Mouse (Mus musculus) liver, embryonic 12.5 days (tissue): ENCODE results near the gene Ptpa. TPM values are rescaled to one million over a fixed set of nuclear protein-coding genes. Genes with fewer than 3 reads are reported as not detected.
A peak's percentile ranks its signal among the peaks of the same experiment; 100 is the strongest.
"Not testable (repeated sequence)": the region's sequence is repeated elsewhere in the genome, so short reads cannot be mapped to it uniquely, and the experiment has no call there.

ENCODE experiments used
- ATAC-seq: fragments of 200-750 bp; cut with Nextera tagmentation; 2 replicates; pipeline ENCODE4 v1.8.0; 2017; ENCODE audit warnings: moderate number of reproducible peaks, mild to moderate bottlenecking, moderate library complexity
- H3K27ac ChIP-seq: fragments of 300-500 bp; sonication (generic); 2 replicates; pipeline ENCODE4 v1.5.1; 2016; ENCODE audit warnings: mild to moderate bottlenecking
- H3K27me3 ChIP-seq: fragments of 300-500 bp; sonication (generic); replicated peaks from 2 replicates; pipeline ENCODE4 v1.6.1; 2016; ENCODE audit warnings: mild to moderate bottlenecking, moderate library complexity
- H3K36me3 ChIP-seq: fragments of 300-500 bp; sonication (generic); 2 replicates; pipeline ENCODE4 v1.6.1; 2016; ENCODE audit warnings: mild to moderate bottlenecking, moderate library complexity
- H3K4me1 ChIP-seq: fragments of 300-500 bp; sonication (generic); 2 replicates; pipeline ENCODE4 v1.6.1; 2016
- H3K4me2 ChIP-seq: fragments of 300-500 bp; sonication (generic); 2 replicates; pipeline ENCODE4 v1.6.1; 2016; ENCODE audit warnings: mild to moderate bottlenecking, moderate library complexity
- H3K4me3 ChIP-seq: fragments of 300-500 bp; sonication (generic); 2 replicates; pipeline ENCODE4 v1.5.1; 2016; ENCODE audit warnings: mild to moderate bottlenecking, moderate library complexity
- H3K9ac ChIP-seq: fragments of 300-500 bp; sonication (generic); 2 replicates; pipeline ENCODE4 v1.6.1; 2016; ENCODE audit warnings: mild to moderate bottlenecking, moderate library complexity
- H3K9me3 ChIP-seq: fragments of 300-500 bp; sonication (generic); replicated peaks from 2 replicates; pipeline ENCODE4 v1.6.1; 2016; ENCODE audit warnings: mild to moderate bottlenecking, moderate library complexity
- WGBS: fragments of 180-500 bp; shearing (Covaris S2); methylation state at CpG from one replicate; pipeline ENCODE4 v1.1.7; 2016; ENCODE audit not compliant: insufficient replicate concordance; 5-methylcytosine and 5-hydroxymethylcytosine counted together
- polyA plus RNA-seq: library from polyadenylated mRNA; unstranded; fragments of >200 nt; fragmentation: Nextera tagmentation; extraction: Ambion mirVana; gene quantifications from 2 replicates; pipeline ENCODE4 v1.2.1, GENCODE M21; 2016

The Ptpa gene
- polyA plus RNA-seq, 1 experiment from 2014 or later, result 173 TPM

DNA sequence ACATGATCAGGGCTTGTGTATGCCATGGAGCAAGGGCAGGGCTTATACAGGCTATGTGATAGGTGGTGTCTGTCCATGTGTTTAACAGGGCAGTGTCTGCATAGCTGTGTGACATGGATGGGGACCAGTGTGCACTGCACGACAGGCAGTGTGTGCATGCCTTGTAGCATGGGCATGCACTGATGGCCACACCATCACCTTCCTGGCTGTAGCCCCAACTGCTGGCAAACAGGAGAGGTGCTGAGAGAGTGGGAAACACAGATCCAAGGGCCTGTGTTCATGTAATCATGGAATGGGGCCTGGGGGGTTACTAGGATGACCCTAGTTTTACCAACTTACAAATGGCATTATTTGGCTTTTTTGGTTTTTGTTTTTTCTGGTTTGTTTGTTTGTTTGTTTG, 12.0 kb upstream of the Ptpa start:
- Histone ChIP-seq H3K27ac (no peak overlapping the region), H3K9me3 (no peaks in the 10 kb centered on the region), H3K36me3 (peaks cover 98% of the 10 kb centered on the region), H3K9ac (no peak overlapping the region), H3K27me3 (no peaks in the 10 kb centered on the region), H3K4me3 (no peak overlapping the region), H3K4me2 (no peak overlapping the region), H3K4me1 (peaks cover 5% of the 10 kb centered on the region; the same call in 1 of the 2 replicates)
- ATAC-seq, result no peak
- 79% methylated on average over 1 of the region's 1 CpGs for WGBS

DNA sequence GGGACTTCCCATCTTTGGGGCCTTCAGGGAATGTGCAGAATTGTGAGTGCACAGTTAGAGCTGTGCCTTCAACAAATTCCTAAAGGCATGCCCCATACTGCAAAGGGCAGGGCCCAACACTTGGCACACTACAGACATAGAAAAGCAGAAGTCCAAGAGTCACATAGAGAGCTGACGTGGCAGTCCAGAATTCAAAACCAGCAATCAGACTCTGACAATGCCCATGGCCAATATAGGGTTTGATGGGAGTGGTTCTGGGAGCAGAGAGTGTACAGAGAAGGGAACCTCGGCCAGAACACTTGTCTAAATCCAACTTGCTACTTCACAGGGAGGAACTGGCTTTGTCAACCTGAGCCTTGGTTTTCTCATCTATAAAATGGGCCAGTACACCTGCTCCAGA, 8.6 kb upstream of the Ptpa start:
- Histone ChIP-seq H3K4me2 (no peak overlapping the region), H3K9me3 (no peaks in the 10 kb centered on the region), H3K27me3 (no peaks in the 10 kb centered on the region), H3K4me3 (no peak overlapping the region), H3K27ac (no peak overlapping the region), H3K9ac (no peak overlapping the region), H3K4me1 (peaks cover 12% of the 10 kb centered on the region; the same call in 1 of the 2 replicates), H3K36me3 (peaks cover 92% of the 10 kb centered on the region)
- ATAC-seq, result no peak
- WGBS, result 65% methylated on average over 2 of the region's 2 CpGs

DNA sequence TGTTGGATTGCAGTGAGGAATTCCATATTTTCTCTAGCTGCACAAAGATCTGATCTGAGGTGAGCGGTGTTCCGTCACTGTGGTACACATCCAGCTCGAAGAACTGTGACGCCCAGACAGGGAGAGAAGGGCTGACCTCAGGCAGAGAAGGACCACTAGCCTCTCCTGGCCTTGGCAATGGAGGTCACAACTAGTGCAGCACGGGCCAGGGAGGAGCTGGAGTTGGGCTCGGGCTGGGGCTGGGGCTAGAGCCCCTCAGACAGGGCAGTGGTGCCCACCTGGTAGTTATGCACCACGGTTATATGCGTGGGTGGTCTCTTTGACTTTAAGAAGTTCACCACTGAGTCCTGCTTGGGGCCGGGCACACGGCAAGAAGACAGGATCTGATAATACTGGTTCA, 8.1 kb upstream of the Ptpa start:
- Histone ChIP-seq H3K4me2 (no peak overlapping the region), H3K27ac (no peak overlapping the region), H3K4me3 (no peak overlapping the region), H3K9me3 (no peaks in the 10 kb centered on the region), H3K9ac (no peak overlapping the region), H3K36me3 (peaks cover 92% of the 10 kb centered on the region), H3K27me3 (no peaks in the 10 kb centered on the region), H3K4me1 (peaks cover 15% of the 10 kb centered on the region)
- 71% methylated on average over 10 of the region's 10 CpGs for WGBS
- ATAC-seq, result no peak

DNA sequence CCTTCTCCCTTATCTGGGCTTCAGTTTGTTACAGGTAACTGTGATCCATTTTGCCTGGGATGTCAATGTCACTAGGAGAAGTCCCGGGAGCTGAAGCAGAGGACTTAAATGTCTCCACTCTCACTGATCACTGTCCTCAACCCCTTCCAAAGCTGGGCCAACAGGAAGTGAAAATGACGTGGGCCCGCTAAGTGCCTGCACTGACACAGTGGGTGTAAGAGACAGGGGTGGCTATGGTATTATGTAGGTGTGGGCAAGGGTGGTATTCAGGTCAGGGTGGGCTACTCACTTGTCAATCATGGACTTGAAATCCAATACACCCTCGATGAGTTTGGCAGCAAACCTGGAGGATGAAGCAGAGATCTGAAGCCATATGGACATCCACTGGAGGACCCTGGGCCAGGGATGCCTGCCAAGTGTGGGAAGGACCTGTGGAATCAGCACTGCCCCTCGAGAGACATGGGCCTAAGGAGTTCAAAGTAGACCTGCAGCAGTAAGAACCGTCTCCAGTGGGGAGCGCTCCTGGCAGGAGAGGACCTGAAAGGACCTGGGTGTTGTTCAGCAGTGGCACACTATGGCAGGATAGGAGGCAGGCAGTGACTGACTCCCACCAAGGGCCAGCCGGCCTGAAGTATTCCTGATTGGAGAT, 7.3 kb upstream of the Ptpa start:
- no peak for ATAC-seq
- 67% methylated on average over 8 of the region's 8 CpGs for WGBS
- H3K36me3 ChIP-seq, result peaks cover 89% of the 10 kb centered on the region

DNA sequence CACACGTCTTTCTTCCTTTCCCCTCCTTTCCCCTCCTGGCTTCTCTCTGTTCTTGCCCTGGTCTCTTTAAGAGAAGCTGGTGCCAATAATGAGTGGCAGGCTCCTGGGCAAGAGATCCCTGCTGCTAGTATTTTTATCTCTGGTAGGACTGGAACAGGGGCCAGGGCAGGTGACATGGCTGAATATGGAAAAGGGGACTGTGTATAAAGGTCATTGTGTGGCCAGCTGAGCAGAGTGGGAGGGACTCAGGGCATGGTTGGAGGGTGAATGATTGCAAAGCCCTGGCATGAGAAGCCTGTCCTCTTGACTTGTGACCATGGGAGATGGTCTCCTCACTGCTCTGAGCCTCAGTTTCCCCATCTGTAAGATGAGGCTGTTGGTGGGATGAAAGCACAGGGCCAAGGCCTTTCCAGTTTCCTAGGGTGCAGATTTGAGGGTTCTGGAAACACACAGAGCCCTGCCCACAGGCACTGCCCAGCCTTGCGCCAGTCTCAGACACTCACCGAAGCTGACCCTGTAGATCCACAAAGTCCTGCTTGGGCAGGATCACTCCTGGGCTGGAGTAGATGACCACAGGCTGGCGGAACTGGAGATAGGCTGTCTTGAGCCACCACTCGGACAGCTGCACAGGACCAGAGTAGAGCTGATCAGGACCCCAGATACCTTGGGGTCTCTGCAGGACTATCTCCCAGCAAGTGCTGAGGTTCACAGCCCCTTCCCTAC, 6.2 kb upstream of the Ptpa start:
- Histone ChIP-seq H3K36me3 (peaks cover 81% of the 10 kb centered on the region), H3K4me2 (no peak overlapping the region), H3K27me3 (no peaks in the 10 kb centered on the region), H3K27ac (no peak overlapping the region), H3K9me3 (no peaks in the 10 kb centered on the region), H3K4me3 (no peak overlapping the region), H3K4me1 (peaks cover 34% of the 10 kb centered on the region), H3K9ac (no peak overlapping the region)
- ATAC-seq, result no peak
- 85% methylated on average over 5 of the region's 5 CpGs for WGBS

More for the DNA sequence above, 7.3 kb upstream of the Ptpa start:
- H3K4me2 ChIP-seq, result no peak overlapping the region
- no peak overlapping the region for H3K27ac ChIP-seq
- H3K4me1 ChIP-seq, result peaks cover 23% of the 10 kb centered on the region
- no peak overlapping the region for H3K9ac ChIP-seq
- no peaks in the 10 kb centered on the region for H3K9me3 ChIP-seq
- no peak overlapping the region for H3K4me3 ChIP-seq
- no peaks in the 10 kb centered on the region for H3K27me3 ChIP-seq

DNA sequence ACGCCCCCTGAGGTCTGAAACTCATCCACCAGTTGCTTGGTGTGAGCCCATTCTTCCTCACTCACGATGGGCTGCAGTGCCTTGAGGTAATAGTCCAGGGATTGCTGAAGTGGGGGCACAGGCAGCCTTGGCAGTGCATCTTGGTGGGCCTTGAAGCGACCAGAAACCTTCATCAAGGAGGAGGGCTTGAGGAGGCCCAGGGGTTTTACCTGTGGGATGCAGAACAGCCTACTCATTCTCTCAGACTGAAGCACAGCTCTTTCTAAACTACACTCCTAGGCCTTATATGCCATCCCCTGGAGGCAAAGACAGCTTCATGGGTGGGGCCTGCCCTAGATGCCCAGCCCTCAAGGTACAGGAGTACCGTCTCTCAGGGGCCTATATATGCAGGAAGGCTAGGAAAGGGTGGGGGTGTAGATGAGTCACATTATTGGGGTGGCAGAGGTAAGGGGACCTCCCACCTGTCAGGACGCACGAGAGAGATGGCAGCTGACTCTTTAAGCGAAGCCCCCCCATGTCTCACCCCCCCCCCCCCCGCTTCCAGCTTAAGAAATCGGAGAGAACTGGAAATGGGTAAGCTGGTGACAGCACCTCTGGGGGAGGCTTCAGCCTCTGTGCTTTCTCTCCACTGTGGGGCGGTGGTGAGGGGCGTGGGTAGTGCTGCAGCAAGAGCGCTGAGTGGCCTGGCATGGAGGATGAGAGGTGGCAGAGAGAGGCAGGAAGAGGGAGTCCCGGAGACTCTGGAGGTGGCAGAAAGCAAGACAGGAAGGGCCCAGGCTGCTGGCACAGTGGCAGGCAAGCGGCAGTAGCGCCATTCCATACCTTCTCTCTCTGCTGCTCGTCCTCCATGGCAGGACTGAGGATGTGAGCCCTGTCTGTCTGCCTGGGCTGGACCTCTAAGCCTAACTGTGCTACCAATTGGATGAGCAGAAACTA, 2.5 kb upstream of the Ptpa start:
- H3K36me3 ChIP-seq, result peaks cover 44% of the 10 kb centered on the region
- 80% methylated on average over 16 of the region's 16 CpGs for WGBS
- peaks cover 45% of the 10 kb centered on the region for H3K4me1 ChIP-seq
- H3K4me3 ChIP-seq, result peak overlapping the region; percentile 98; the same call in 1 of the 2 replicates
- no peaks in the 10 kb centered on the region for H3K27me3 ChIP-seq
- H3K9me3 ChIP-seq, result no peaks in the 10 kb centered on the region
- no peak overlapping the region for H3K27ac ChIP-seq
- no peak for ATAC-seq
- H3K4me2 ChIP-seq, result peak overlapping the region; percentile 93
- H3K9ac ChIP-seq, result no peak overlapping the region; the same call in 1 of the 2 replicates

DNA sequence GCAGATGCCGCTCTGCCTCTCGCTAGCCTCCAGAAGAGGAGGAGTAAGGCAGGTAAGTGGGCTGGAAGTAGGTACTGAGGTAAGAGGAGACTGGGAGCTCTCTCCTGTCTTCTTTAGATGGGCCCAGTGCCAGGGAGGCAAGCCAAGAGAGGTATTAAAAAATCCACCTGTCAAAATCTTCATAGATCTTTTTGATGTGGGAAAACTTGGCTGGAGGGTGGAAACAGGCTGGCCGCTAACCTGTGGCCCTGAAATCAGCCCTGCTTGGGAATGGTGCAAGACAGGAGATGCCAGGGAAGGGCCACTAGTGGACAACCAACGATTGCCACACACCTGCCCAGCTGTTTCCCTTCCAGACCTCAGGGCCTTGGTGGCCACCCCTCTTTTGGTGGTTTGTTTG, 1.7 kb upstream of the Ptpa start:
- Histone ChIP-seq H3K27ac (peak overlapping the region; percentile 97), H3K27me3 (no peaks in the 10 kb centered on the region), H3K4me1 (peaks cover 53% of the 10 kb centered on the region), H3K36me3 (peaks cover 40% of the 10 kb centered on the region), H3K4me3 (peak overlapping the region; percentile 98), H3K9ac (peak overlapping the region; percentile 100; the same call in 1 of the 2 replicates), H3K4me2 (peak overlapping the region; percentile 93), H3K9me3 (no peaks in the 10 kb centered on the region)
- WGBS, result 75% methylated on average over 4 of the region's 4 CpGs
- ATAC-seq, result no peak

DNA sequence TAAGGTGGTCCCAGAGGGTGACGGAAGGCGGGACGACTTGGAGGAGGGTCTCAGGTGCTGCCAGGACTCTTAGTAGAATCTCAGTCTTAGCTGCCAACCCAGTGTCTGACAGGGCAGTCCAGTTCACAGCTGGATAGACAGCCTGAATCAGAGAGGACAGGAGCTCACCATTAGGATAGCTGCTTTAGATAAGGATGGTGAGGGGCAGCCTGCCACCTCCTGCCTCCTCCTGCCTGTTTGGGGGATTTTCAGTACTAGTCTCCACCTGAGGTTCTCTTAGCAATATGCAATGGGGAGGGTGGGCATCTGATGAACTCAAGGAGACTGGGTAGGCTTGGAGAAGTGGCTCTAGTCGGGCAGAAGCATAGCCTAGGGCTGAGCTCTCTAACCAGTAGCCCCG, 1.2 kb upstream of the Ptpa start:
- ATAC-seq, result no peak
- peaks cover 54% of the 10 kb centered on the region for H3K4me1 ChIP-seq
- H3K9ac ChIP-seq, result peak overlapping the region; percentile 100
- H3K36me3 ChIP-seq, result peaks cover 35% of the 10 kb centered on the region
- H3K4me2 ChIP-seq, result peak overlapping the region; percentile 93
- H3K9me3 ChIP-seq, result no peaks in the 10 kb centered on the region
- H3K27me3 ChIP-seq, result no peaks in the 10 kb centered on the region
- peak overlapping the region; percentile 97 for H3K27ac ChIP-seq
- 43% methylated on average over 5 of the region's 5 CpGs for WGBS
- peak overlapping the region; percentile 98 for H3K4me3 ChIP-seq

DNA sequence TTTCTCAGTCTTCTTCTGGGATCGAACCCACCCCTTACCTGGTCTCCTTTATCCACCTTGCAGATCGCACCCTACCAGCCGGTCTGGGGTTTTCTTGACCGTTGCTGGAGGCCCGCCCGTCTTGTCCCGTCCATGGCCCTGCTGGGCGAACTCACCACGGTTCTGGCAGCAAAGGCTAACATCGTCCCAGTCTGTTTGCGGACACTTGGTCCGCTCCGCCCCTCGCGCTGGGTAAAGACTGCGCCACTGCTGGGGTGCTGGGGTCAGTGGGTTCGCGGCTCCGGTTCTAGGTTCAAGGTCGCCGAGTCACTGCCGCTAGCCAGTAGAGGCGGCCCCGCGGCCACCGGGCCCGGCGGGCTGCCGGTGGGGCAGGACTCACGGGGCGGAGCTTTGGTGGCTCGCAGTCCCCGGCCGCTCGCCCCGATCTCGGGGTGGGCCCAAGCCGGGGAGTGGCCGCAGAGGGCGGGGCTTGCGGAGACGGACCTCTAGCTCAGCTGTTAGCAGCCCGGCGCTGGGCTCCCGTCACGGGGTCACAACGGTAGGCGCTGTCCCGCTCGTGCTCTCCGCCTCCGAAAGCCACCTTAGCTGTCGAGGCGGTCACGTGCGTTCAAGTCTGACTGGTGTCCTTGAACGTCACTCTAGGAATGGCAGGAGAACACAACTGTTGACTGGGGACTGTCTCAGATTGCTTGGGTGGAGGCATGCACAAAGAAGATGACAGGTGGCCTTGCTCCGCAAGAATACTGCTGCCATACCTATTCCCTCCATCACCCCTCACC, 493 bp upstream of the Ptpa start, which contains the start of gene Crat:
Gene Crat (minus strand): TSS at position 657 of the 779 bp plus-strand sequence.
- Histone ChIP-seq H3K36me3 (peaks cover 33% of the 10 kb centered on the region), H3K9me3 (no peaks in the 10 kb centered on the region), H3K4me2 (peak within 1 kb of the TSS; percentile 93), H3K9ac (peak within 1 kb of the TSS; percentile 100), H3K27me3 (no peaks in the 10 kb centered on the region), H3K4me3 (peak within 1 kb of the TSS; percentile 98), H3K27ac (peak within 1 kb of the TSS; percentile 97), H3K4me1 (peaks cover 57% of the 10 kb centered on the region)
- 2% methylated on average over 55 of the region's 58 CpGs for WGBS
- ATAC-seq, result peak; percentile 88

DNA sequence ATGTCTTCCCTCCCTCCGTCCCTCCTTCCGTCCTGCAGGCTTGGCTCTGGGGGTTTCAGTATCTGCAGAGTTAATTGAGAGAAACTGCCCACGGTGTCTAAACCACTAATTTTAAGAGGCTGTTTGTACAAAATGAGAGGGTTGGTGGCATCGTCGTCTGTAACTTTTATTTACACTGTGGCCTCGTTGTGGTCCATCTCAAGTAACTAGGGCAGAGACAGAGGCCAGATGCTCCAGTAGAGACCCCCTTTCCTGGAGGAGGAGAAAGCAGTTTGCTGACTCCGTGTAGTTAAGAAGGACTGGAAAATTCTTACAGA, 768 bp downstream of the Ptpa start:
- Histone ChIP-seq H3K4me2 (peak overlapping the region; percentile 93), H3K9me3 (no peaks in the 10 kb centered on the region), H3K9ac (peak overlapping the region; percentile 100), H3K27me3 (no peaks in the 10 kb centered on the region), H3K36me3 (peaks cover 37% of the 10 kb centered on the region), H3K27ac (peak overlapping the region; percentile 97), H3K4me3 (peak overlapping the region; percentile 98), H3K4me1 (peaks cover 70% of the 10 kb centered on the region)
- WGBS, result 0% methylated on average over 7 of the region's 7 CpGs
- no peak for ATAC-seq

DNA sequence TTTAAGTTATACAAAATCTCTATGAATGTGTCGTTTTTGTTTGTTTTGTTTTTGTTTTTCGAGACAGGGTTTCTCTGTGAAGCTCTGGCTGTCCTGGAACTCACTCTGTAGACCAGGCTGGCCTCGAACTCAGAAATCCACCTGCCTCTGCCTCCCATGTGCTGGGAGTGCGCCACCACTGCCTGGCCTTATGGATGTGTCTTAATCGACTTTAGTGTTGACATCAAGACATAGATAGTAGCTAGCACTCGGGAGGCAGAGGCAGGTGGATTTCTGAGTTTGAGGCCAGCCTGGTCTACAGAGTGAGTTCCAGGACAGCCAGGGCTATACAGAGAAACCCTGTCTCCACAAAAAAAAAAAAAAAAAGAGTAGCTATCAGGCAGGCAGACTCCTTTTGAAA, 1.3 kb downstream of the Ptpa start:
- H3K4me1 ChIP-seq, result peaks cover 73% of the 10 kb centered on the region
- peak overlapping the region; percentile 98 for H3K4me3 ChIP-seq
- peak overlapping the region; percentile 93 for H3K4me2 ChIP-seq
- H3K36me3 ChIP-seq, result peaks cover 38% of the 10 kb centered on the region
- peak overlapping the region; percentile 100 for H3K9ac ChIP-seq
- H3K27ac ChIP-seq, result peak overlapping the region; percentile 97
- not testable (repeated sequence) for H3K27me3 ChIP-seq, ATAC-seq, H3K9me3 ChIP-seq
- WGBS, result 33% methylated on average over 6 of the region's 6 CpGs
